In genomic region chrX:139480022-139480894, GRCm38 (mm10) we compare ENCODE assay signal across 8 mouse cellular contexts. TPM values are rescaled to one million over a fixed set of nuclear protein-coding genes. Genes with fewer than 3 reads are reported as not detected.
DNase-seq lines count a peak whose midpoint lies in the region; ATAC-seq and TF ChIP-seq lines count a peak whose summit lies in the region.

TSS of gene D330045A20Rik (plus strand) at chrX:139480367.

- H3K27ac ChIP-seq in ES-E14 (ENCODE audit: insufficient read depth, low read depth, low read length, poor library complexity, severe bottlenecking): no peak within 1 kb of the TSS
- no peak within 1 kb of the TSS for H3K27ac ChIP-seq in embryonic facial prominence, embryonic 15.5 days (replicated peaks)
- no peak within 1 kb of the TSS for H3K27ac ChIP-seq in hindbrain, embryonic 13.5 days
- H3K27ac ChIP-seq in liver, embryonic 11.5 days (ENCODE audit: low read depth, low read length): no peak within 1 kb of the TSS

- 22% methylated on average over 28 of the region's 28 CpGs for WGBS in embryonic facial prominence, embryonic 15.5 days
- 21% methylated on average over 28 of the region's 28 CpGs for WGBS in hindbrain, embryonic 13.5 days
- 24% methylated on average over 27 of the region's 28 CpGs for WGBS in liver, embryonic 11.5 days

- no peaks in the 10 kb centered on the region for H3K36me3 ChIP-seq in ES-E14 (ENCODE audit: control insufficient read depth, insufficient read depth, low read length, poor library complexity, severe bottlenecking)
- no peaks in the 10 kb centered on the region for H3K36me3 ChIP-seq in embryonic facial prominence, embryonic 15.5 days
- no peaks in the 10 kb centered on the region for H3K36me3 ChIP-seq in hindbrain, embryonic 13.5 days
- H3K36me3 ChIP-seq in liver, embryonic 11.5 days (ENCODE audit: control insufficient read depth, insufficient read depth, low read length): no peaks in the 10 kb centered on the region

- no peaks in the 10 kb centered on the region for H3K4me1 ChIP-seq in ES-E14 (ENCODE audit: control insufficient read depth in 2 of 2, insufficient read depth in 2 of 2, low read length in 2 of 2, poor library complexity in 1 of 2)
- H3K4me1 ChIP-seq in embryonic facial prominence, embryonic 15.5 days: no peaks in the 10 kb centered on the region
- no peaks in the 10 kb centered on the region for H3K4me1 ChIP-seq in hindbrain, embryonic 13.5 days (replicated peaks)
- no peaks in the 10 kb centered on the region for H3K4me1 ChIP-seq in liver, embryonic 11.5 days (replicated peaks; ENCODE audit: control insufficient read depth, insufficient read depth, low read length)

- peak within 1 kb of the TSS; percentile 37 to 46 for H3K4me3 ChIP-seq in ES-E14 (ENCODE audit: insufficient read depth in 1 of 2, low read depth in 1 of 2, low read length in 2 of 2, poor library complexity in 1 of 2, severe bottlenecking in 1 of 2)
- H3K4me3 ChIP-seq in embryonic facial prominence, embryonic 15.5 days (replicated peaks): peak within 1 kb of the TSS; percentile 33
- H3K4me3 ChIP-seq in hindbrain, embryonic 13.5 days: peak within 1 kb of the TSS; percentile 39
- H3K4me3 ChIP-seq in liver, embryonic 11.5 days (ENCODE audit: low read depth, low read length): peak within 1 kb of the TSS; percentile 43

- peak within 1 kb of the TSS; percentile 47 for H3K4me2 ChIP-seq in embryonic facial prominence, embryonic 15.5 days (replicated peaks)
- peak within 1 kb of the TSS; percentile 55 for H3K4me2 ChIP-seq in hindbrain, embryonic 13.5 days
- H3K4me2 ChIP-seq in liver, embryonic 11.5 days: peak within 1 kb of the TSS; percentile 70

- no peak within 1 kb of the TSS for H3K9ac ChIP-seq in ES-E14 (ENCODE audit: insufficient read depth, low read depth, low read length, poor library complexity, severe bottlenecking)
- H3K9ac ChIP-seq in embryonic facial prominence, embryonic 15.5 days: no peak within 1 kb of the TSS
- H3K9ac ChIP-seq in hindbrain, embryonic 13.5 days: peak within 1 kb of the TSS; percentile 56; the same call in 1 of the 2 replicates
- H3K9ac ChIP-seq in liver, embryonic 11.5 days (ENCODE audit: low read depth, low read length): peak within 1 kb of the TSS; percentile 43; the same call in 1 of the 2 replicates

- in situ Hi-C loops in ES-E14 (cut with MboI; ENCODE audit: low sequenced_read_pairs in 2 of 2, unreplicated experiment in 2 of 2): no loop called here

- H3K9me3 ChIP-seq in ES-E14 (ENCODE audit: control insufficient read depth, insufficient read depth, low read depth, low read length): no peaks in the 10 kb centered on the region
- H3K9me3 ChIP-seq in embryonic facial prominence, embryonic 15.5 days (replicated peaks): no peaks in the 10 kb centered on the region
- no peaks in the 10 kb centered on the region for H3K9me3 ChIP-seq in hindbrain, embryonic 13.5 days
- no peaks in the 10 kb centered on the region for H3K9me3 ChIP-seq in liver, embryonic 11.5 days (ENCODE audit: control insufficient read depth, low read length)

- peak; percentile 31; the same call in 1 of the 2 replicates for ATAC-seq in cerebellum, adult (ENCODE audit: insufficient number of reproducible peaks, low FRiP score, low TSS enrichment)
- no peak for ATAC-seq in embryonic facial prominence, embryonic 15.5 days (ENCODE audit: insufficient number of reproducible peaks, low FRiP score, low TSS enrichment, low read depth)
- peak; percentile 81 for ATAC-seq in hindbrain, embryonic 13.5 days (ENCODE audit: low FRiP score)
- ATAC-seq in liver, embryonic 11.5 days (replicated peaks; ENCODE audit: low FRiP score): peak; percentile 74

- no peak for DNase-seq in cerebellum, adult 11 months
- peak; percentile 11 for DNase-seq in ES-E14 (ENCODE audit: low read depth, low spot score)
- peak; percentile 47 for DNase-seq in liver, embryonic 11.5 days (ENCODE audit: low spot score)
- DNase-seq in neural tube, embryonic 10.5 days (ENCODE audit: extremely low spot score, low spot score): peak; percentile 43
- DNase-seq in thymus, postnatal 14 days: no peak

- peaks cover 9% of the 10 kb centered on the region; the same call in 1 of the 2 replicates for H3K27me3 ChIP-seq in embryonic facial prominence, embryonic 15.5 days
- H3K27me3 ChIP-seq in hindbrain, embryonic 13.5 days: peaks cover 19% of the 10 kb centered on the region; the same call in 1 of the 2 replicates
- no peaks in the 10 kb centered on the region for H3K27me3 ChIP-seq in liver, embryonic 11.5 days (replicated peaks; ENCODE audit: control insufficient read depth, insufficient read depth, low read length)

TF ChIP-seq in ES-E14, 5 proteins besides CTCF, POLR2A, EP300 and RAD21:
- no peak for TF ChIP-seq HCFC1 (IDR thresholded peaks at IDR 0.05; ENCODE audit: borderline replicate concordance, insufficient read depth, low read length)
- no peak for TF ChIP-seq CHD2 (IDR thresholded peaks at IDR 0.05; ENCODE audit: low read depth, low read length)
- 0 out of 2 replicates have a peak, but pooled peaks have one; percentile 29 for TF ChIP-seq ZNF384 (IDR thresholded peaks at IDR 0.05; ENCODE audit: low read depth, low read length)

RNA-seq across cellular contexts. Expression of gene D330045A20Rik, which starts in this region (rescaled TPM):
- 0.11 and 0.54 TPM in 2 replicates for total RNA-seq in ES-E14 (2012; rRNA removed)
- polyA plus RNA-seq in embryonic facial prominence, embryonic 15.5 days (2015; fragmentation: Nextera tagmentation; extraction: Ambion mirVana): 0.77 and 0.95 TPM in 2 replicates
- polyA plus RNA-seq in hindbrain, embryonic 13.5 days (2015; fragmentation: Nextera tagmentation; extraction: Ambion mirVana): 0.68 and 0.87 TPM in 2 replicates
- polyA plus RNA-seq in liver, embryonic 11.5 days (2014; fragmentation: Nextera tagmentation; extraction: Ambion mirVana): 3.0 and 4.6 TPM in 2 replicates

Comparison
In these comparisons a context has a peak if more than half of its experiments do, and no peak if none do; other contexts are left out.
1. Peak in DNase-seq and H3K4me3 ChIP-seq in ES-E14; RNA of the gene not detected or under 1 TPM.
2. Peak in ATAC-seq, H3K4me3 ChIP-seq, H3K9ac ChIP-seq and H3K4me2 ChIP-seq in hindbrain, embryonic 13.5 days; RNA of the gene not detected or under 1 TPM.
3. DNase-seq: peak in liver, embryonic 11.5 days (single experiment) and neural tube, embryonic 10.5 days (single experiment); none in cerebellum, adult 11 months (single experiment) and thymus, postnatal 14 days (single experiment).
4. Peak in every context shown above with its lines, with median percentiles within 50 percentile points of each other: H3K4me3 ChIP-seq and H3K4me2 ChIP-seq.